Mouse (Mus musculus) thymus, postnatal 36 days (tissue): Measurements from ENCODE around the gene Col4a3.

Experiments used
- DNase-seq, 2 experiments: peaks; one replicate each; pipeline ENCODE4 v3.0.0; 2022; ENCODE audit warnings: mixed read lengths in 2 of 2

Gene Col4a3

GRCm38 (mm10) chr1:82586713-82587399, at the start of gene Col4a3, which contains the start of gene Col4a4:
TSS of gene Col4a3 (plus strand) at chr1:82586921.
TSS of gene Col4a4 (minus strand) at chr1:82586849.
- DNase-seq = peak in 1 of 2 experiments; percentile 2

GRCm38 (mm10) chr1:82537848-82538247, 48.9 kb upstream of the Col4a3 start:
- DNase-seq = no peak

GRCm38 (mm10) chr1:82540056-82540455, 46.7 kb upstream of the Col4a3 start:
- DNase-seq = no peak

- DNase-seq = no peak
Observed at GRCm38 (mm10) chr1:82543934-82544333, 42.8 kb upstream of the Col4a3 start.

- no peak for DNase-seq
Observed at GRCm38 (mm10) chr1:82544419-82545185, 42.1 kb upstream of the Col4a3 start.

GRCm38 (mm10) chr1:82545199-82545960, 41.3 kb upstream of the Col4a3 start:
- no peak for DNase-seq

GRCm38 (mm10) chr1:82554443-82554850, 32.3 kb upstream of the Col4a3 start:
- no peak for DNase-seq

GRCm38 (mm10) chr1:82554889-82555288, 31.8 kb upstream of the Col4a3 start:
- no peak for DNase-seq

GRCm38 (mm10) chr1:82560223-82560622, 26.5 kb upstream of the Col4a3 start:
- DNase-seq = no peak

GRCm38 (mm10) chr1:82569405-82569804, 17.3 kb upstream of the Col4a3 start:
- DNase-seq = no peak

- DNase-seq = no peak
Observed at GRCm38 (mm10) chr1:82571758-82572157, 15.0 kb upstream of the Col4a3 start.

- no peak for DNase-seq
Observed at GRCm38 (mm10) chr1:82575681-82576080, 11.0 kb upstream of the Col4a3 start.

- DNase-seq = no peak
Observed at GRCm38 (mm10) chr1:82576182-82576581, 10.5 kb upstream of the Col4a3 start.

- no peak for DNase-seq
Observed at GRCm38 (mm10) chr1:82577339-82577738, 9.4 kb upstream of the Col4a3 start.

GRCm38 (mm10) chr1:82577915-82578314, 8.8 kb upstream of the Col4a3 start:
- no peak for DNase-seq

GRCm38 (mm10) chr1:82578320-82578719, 8.4 kb upstream of the Col4a3 start:
- DNase-seq = no peak

- DNase-seq = no peak
Observed at GRCm38 (mm10) chr1:82585981-82586380, 740 bp upstream of the Col4a3 start.

- no peak for DNase-seq
Observed at GRCm38 (mm10) chr1:82590266-82590665, 3.5 kb downstream of the Col4a3 start.

GRCm38 (mm10) chr1:82596864-82597596, 10.3 kb downstream of the Col4a3 start:
- DNase-seq = no peak

GRCm38 (mm10) chr1:82603198-82603950, 16.7 kb downstream of the Col4a3 start:
- DNase-seq = no peak

- no peak for DNase-seq
Observed at GRCm38 (mm10) chr1:82605347-82605746, 18.6 kb downstream of the Col4a3 start.

- no peak for DNase-seq
Observed at GRCm38 (mm10) chr1:82605856-82606255, 19.1 kb downstream of the Col4a3 start.
